Mouse (Mus musculus) liver, postnatal 0 days (tissue): ENCODE data around the gene Carm1.

Experiments used
- CTCF ChIP-seq: sonication (generic); IDR thresholded peaks from 2 replicates; pipeline ENCODE4 v1.5.1; 2016; ENCODE audit warnings: antibody characterized with exemption, low read depth
- EP300 ChIP-seq: IDR thresholded peaks from 2 replicates; pipeline ENCODE4 v1.6.1; 2016; ENCODE audit warnings: antibody characterized with exemption, low read depth, mild to moderate bottlenecking

DNA sequence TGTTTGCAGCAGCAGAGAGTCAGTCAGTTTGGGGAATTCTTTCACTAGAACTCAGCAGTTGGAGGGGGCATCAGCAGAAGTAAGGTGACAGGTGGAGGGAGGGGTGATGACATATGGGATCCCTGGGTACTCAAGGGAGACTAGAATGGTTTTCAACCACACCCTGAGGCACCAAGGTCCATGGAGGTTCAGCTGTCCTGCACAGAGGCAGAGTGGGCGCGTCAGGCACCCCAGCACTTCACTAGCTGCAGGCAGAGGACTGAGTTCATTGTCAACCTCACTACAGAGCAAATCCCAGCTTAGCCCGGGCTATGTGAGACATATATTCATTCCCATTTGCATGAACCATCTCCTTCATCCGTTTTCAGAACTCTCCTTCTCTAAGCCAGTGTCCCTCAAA is 9.7 kb upstream of the Carm1 start:
- TF ChIP-seq CTCF = no peak
- no peak for TF ChIP-seq EP300
